Mouse (Mus musculus): ENCODE data around the gene Ushbp1. TPM values are rescaled to one million over a fixed set of nuclear protein-coding genes. Genes with fewer than 3 reads are reported as not detected.

The Ushbp1 gene
- total and polyA plus RNA-seq, 3 experiments = 0.04 to 0.07 TPM; not detected in 1

DNA sequence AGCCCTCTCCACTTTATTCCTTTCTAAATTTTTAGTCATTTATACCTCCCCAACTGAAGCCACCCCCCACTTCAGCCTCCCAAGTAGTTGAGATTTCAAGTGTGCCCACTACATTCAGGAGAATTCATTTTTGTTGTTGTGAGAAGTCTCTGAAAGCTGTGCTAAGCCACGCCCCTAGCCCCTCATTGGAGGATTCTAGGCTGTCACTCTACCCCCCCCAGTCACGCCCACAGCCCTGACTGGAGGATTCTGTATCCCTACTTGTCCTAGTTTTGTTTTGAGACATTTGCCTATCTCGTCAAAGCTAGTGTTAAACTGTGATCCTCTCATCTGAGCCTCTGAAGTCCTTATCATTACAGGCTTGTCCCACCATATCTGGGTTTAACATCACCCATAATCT, 2.7 kb downstream of the Ushbp1 start:
- Histone ChIP-seq H3K79me2 (ENCODE audit: control insufficient read depth, insufficient read depth, low read length, poor library complexity) (peaks cover 4% of the 10 kb centered on the region; the same call in 1 of the 2 replicates), H3K27me3 (ENCODE audit: control insufficient read depth in 1 of 2, insufficient read depth in 2 of 2, low read length in 2 of 2) (no peaks in the 10 kb centered on the region), H3K4me1 (ENCODE audit: control insufficient read depth in 1 of 2, insufficient read depth in 2 of 2, low read length in 2 of 2) (peaks cover 0 to 11% of the 10 kb centered on the region in 2 experiments), H3K9me3 (replicated peaks; ENCODE audit: insufficient read depth, low read length) (no peaks in the 10 kb centered on the region), H3K36me3 (ENCODE audit: control insufficient read depth in 1 of 2, insufficient read depth in 2 of 2, low read length in 2 of 2) (peaks cover 0 to 10% of the 10 kb centered on the region in 2 experiments; a peak in 2 of 4 replicates), H3K27ac (ENCODE audit: control insufficient read depth, low read depth, low read length) (no peak overlapping the region), H3K4me3 (ENCODE audit: control insufficient read depth in 1 of 2, insufficient read depth in 1 of 2, low read depth in 2 of 2, low read length in 2 of 2) (peak overlapping the region; percentile 45 to 47), H3K9ac (ENCODE audit: control insufficient read depth, low read depth, low read length, poor library complexity, severe bottlenecking) (peak overlapping the region; percentile 23; the same call in 1 of the 2 replicates)
- peak; percentile 86 for DNase-seq (ENCODE audit: low read depth, low spot score)
- no peak for TF ChIP-seq UBTF (IDR thresholded peaks at IDR 0.05; ENCODE audit: borderline replicate concordance, insufficient read depth, low read depth, low read length)
- TF ChIP-seq SIN3A (IDR thresholded peaks at IDR 0.05; ENCODE audit: low read length) = 0 out of 2 replicates have a peak, but pooled peaks have one; percentile 45
- 0 out of 2 replicates have a peak, but pooled peaks have one; percentile 17 for TF ChIP-seq HCFC1 (IDR thresholded peaks at IDR 0.05; ENCODE audit: low read depth, low read length)

- Histone ChIP-seq H3K27me3 (ENCODE audit: control insufficient read depth in 1 of 2, insufficient read depth in 2 of 2, low read length in 2 of 2) (no peaks in the 10 kb centered on the region), H3K36me3 (ENCODE audit: control insufficient read depth in 1 of 2, insufficient read depth in 2 of 2, low read length in 2 of 2) (peaks cover 0 to 10% of the 10 kb centered on the region in 2 experiments; a peak in 2 of 4 replicates), H3K27ac (ENCODE audit: control insufficient read depth, low read depth, low read length) (no peak overlapping the region), H3K79me2 (ENCODE audit: control insufficient read depth, insufficient read depth, low read length, poor library complexity) (peaks cover 4% of the 10 kb centered on the region; the same call in 1 of the 2 replicates), H3K9me3 (replicated peaks; ENCODE audit: insufficient read depth, low read length) (no peaks in the 10 kb centered on the region), H3K9ac (ENCODE audit: control insufficient read depth, low read depth, low read length, poor library complexity, severe bottlenecking) (no peak overlapping the region), H3K4me3 (ENCODE audit: control insufficient read depth in 1 of 2, insufficient read depth in 1 of 2, low read depth in 2 of 2, low read length in 2 of 2) (no peak overlapping the region), H3K4me1 (ENCODE audit: control insufficient read depth in 1 of 2, insufficient read depth in 2 of 2, low read length in 2 of 2) (peaks cover 0 to 14% of the 10 kb centered on the region in 2 experiments)
- DNase-seq (ENCODE audit: low read depth, low spot score) = no peak
- TF ChIP-seq TBP (IDR thresholded peaks at IDR 0.05; ENCODE audit: low read depth, low read length) (0 out of 2 replicates have a peak, but pooled peaks have one; percentile 11), ETS1 (IDR thresholded peaks at IDR 0.05; ENCODE audit: low read depth, low read length) (no peak)
Observed at GRCm38 (mm10) chr8:71392391-71392790, 3.2 kb downstream of the Ushbp1 start.

DNA sequence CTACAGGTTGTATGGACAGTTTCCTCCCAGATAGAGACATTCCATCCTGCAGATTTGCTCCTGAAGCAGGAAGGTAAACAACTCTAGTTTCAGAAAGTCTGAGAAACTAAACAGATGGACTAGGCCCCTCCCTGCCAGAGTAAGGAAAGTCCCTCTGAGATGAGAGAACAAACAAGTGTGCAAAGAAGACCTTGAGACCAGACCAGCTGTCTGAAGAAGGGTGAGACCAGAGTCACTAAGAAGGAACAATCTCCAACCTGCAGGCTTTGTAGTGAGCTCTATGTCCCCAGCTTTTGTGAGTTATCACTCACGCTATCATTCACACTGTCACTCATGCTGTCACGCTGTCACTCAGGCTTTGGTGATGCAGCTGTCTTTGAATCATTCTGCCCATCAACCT, 3.9 kb downstream of the Ushbp1 start:
- H3K9ac ChIP-seq (ENCODE audit: control insufficient read depth, low read depth, low read length, poor library complexity, severe bottlenecking) = no peak overlapping the region

DNA sequence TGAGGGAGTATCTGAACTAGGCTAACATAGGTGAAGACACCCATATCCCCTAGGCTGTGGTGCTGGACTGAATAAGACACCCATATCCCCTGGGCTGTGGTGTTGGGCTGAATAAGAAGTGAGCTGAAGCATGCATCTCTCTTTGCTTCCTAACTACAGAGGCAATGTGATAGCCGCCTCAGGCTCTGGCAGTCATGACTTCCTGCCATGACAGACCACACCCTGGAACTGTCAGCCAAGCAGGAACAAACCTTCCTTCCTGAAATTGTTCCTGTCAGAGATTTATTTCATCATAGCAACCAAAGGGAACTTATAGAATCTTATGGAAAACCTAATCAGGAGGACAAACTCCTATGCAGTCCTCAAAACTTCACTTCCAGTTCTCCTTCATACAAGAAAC, 7.3 kb downstream of the Ushbp1 start:
- Histone ChIP-seq H3K9me3 (replicated peaks; ENCODE audit: insufficient read depth, low read length) (no peaks in the 10 kb centered on the region), H3K27me3 (ENCODE audit: control insufficient read depth in 1 of 2, insufficient read depth in 2 of 2, low read length in 2 of 2) (no peaks in the 10 kb centered on the region), H3K9ac (ENCODE audit: control insufficient read depth, low read depth, low read length, poor library complexity, severe bottlenecking) (no peak overlapping the region), H3K4me1 (ENCODE audit: control insufficient read depth in 1 of 2, insufficient read depth in 2 of 2, low read length in 2 of 2) (peaks cover 0 to 7% of the 10 kb centered on the region in 2 experiments; a peak in 3 of 4 replicates), H3K27ac (ENCODE audit: control insufficient read depth, low read depth, low read length) (no peak overlapping the region), H3K79me2 (ENCODE audit: control insufficient read depth, insufficient read depth, low read length, poor library complexity) (no peaks in the 10 kb centered on the region), H3K36me3 (ENCODE audit: control insufficient read depth in 1 of 2, insufficient read depth in 2 of 2, low read length in 2 of 2) (peaks cover 0 to 2% of the 10 kb centered on the region in 2 experiments; a peak in 1 of 4 replicates), H3K4me3 (ENCODE audit: control insufficient read depth in 1 of 2, insufficient read depth in 1 of 2, low read depth in 2 of 2, low read length in 2 of 2) (no peak overlapping the region)
- no peak for DNase-seq (ENCODE audit: low read depth, low spot score)
- peak; percentile 32; the same call in 1 of the 2 replicates for TF ChIP-seq SIN3A (IDR thresholded peaks at IDR 0.05; ENCODE audit: low read length)
- TF ChIP-seq ZC3H11A (IDR thresholded peaks at IDR 0.05; ENCODE audit: low read depth, low read length) = no peak

More for the DNA sequence above, 3.9 kb downstream of the Ushbp1 start:
- Histone ChIP-seq H3K36me3 (ENCODE audit: control insufficient read depth in 1 of 2, insufficient read depth in 2 of 2, low read length in 2 of 2) (peaks cover 0 to 10% of the 10 kb centered on the region in 2 experiments; a peak in 2 of 4 replicates), H3K4me1 (ENCODE audit: control insufficient read depth in 1 of 2, insufficient read depth in 2 of 2, low read length in 2 of 2) (peaks cover 0 to 14% of the 10 kb centered on the region in 2 experiments), H3K27me3 (ENCODE audit: control insufficient read depth in 1 of 2, insufficient read depth in 2 of 2, low read length in 2 of 2) (no peaks in the 10 kb centered on the region), H3K27ac (ENCODE audit: control insufficient read depth, low read depth, low read length) (no peak overlapping the region), H3K4me3 (ENCODE audit: control insufficient read depth in 1 of 2, insufficient read depth in 1 of 2, low read depth in 2 of 2, low read length in 2 of 2) (no peak overlapping the region), H3K9me3 (replicated peaks; ENCODE audit: insufficient read depth, low read length) (no peaks in the 10 kb centered on the region), H3K79me2 (ENCODE audit: control insufficient read depth, insufficient read depth, low read length, poor library complexity) (no peaks in the 10 kb centered on the region; the same call in 1 of the 2 replicates)
- DNase-seq (ENCODE audit: low read depth, low spot score) = no peak
- TF ChIP-seq GABPA (IDR thresholded peaks at IDR 0.05; ENCODE audit: low read depth, low read length) = no peak
- TF ChIP-seq ZC3H11A (IDR thresholded peaks at IDR 0.05; ENCODE audit: low read depth, low read length) = no peak

Data from MEL (cell line).